ENCODE assay signal across 17 mouse cellular contexts in genomic region chr6:40429521-40429931, GRCm38 (mm10). TPM values are rescaled to one million over a fixed set of nuclear protein-coding genes. Genes with fewer than 3 reads are reported as not detected.
DNase-seq lines count a peak whose midpoint lies in the region; ATAC-seq and TF ChIP-seq lines count a peak whose summit lies in the region.
"Had no signal": no experiment of that assay in that cellular context is flagged by ENCODE, and none has a peak within 500 bp of the region (broad histone marks: within the 10 kb centered on the region; RNA-seq: fewer than 3 reads in every experiment).

No protein-coding gene starts in this region.

- H3K4me3 ChIP-seq in liver, embryonic 15.5 days (replicated peaks), result no peak overlapping the region
- H3K4me3 ChIP-seq in liver, embryonic 11.5 days (ENCODE audit: low read depth, low read length), result no peak overlapping the region
- no peak overlapping the region for H3K4me3 ChIP-seq in forebrain, embryonic 16.5 days (replicated peaks; ENCODE audit: low read length)
- no peak overlapping the region for H3K4me3 ChIP-seq in midbrain, postnatal 0 days (ENCODE audit: low read depth, low read length)
- H3K4me3 ChIP-seq: embryonic facial prominence, embryonic 13.5 days; limb, embryonic 15.5 days; neural tube, embryonic 12.5 days had no signal

- H3K36me3 ChIP-seq in liver, embryonic 15.5 days (replicated peaks), result no peaks in the 10 kb centered on the region
- no peaks in the 10 kb centered on the region for H3K36me3 ChIP-seq in liver, embryonic 11.5 days (ENCODE audit: control insufficient read depth, insufficient read depth, low read length)
- no peaks in the 10 kb centered on the region for H3K36me3 ChIP-seq in forebrain, embryonic 16.5 days (ENCODE audit: control insufficient read depth, insufficient read depth)
- no peaks in the 10 kb centered on the region for H3K36me3 ChIP-seq in midbrain, postnatal 0 days (ENCODE audit: insufficient read depth, low read length)
- H3K36me3 ChIP-seq: embryonic facial prominence, embryonic 13.5 days; limb, embryonic 15.5 days; neural tube, embryonic 12.5 days had no signal

- 71% methylated on average over 4 of the region's 4 CpGs for WGBS in liver, embryonic 15.5 days (ENCODE audit: insufficient replicate concordance)
- 76% methylated on average over 4 of the region's 4 CpGs for WGBS in liver, embryonic 11.5 days
- 15% methylated on average over 4 of the region's 4 CpGs for WGBS in forebrain, embryonic 16.5 days
- WGBS in midbrain, postnatal 0 days, result 60% methylated on average over 4 of the region's 4 CpGs

- H3K9ac ChIP-seq in liver, embryonic 15.5 days, result no peak overlapping the region
- no peak overlapping the region for H3K9ac ChIP-seq in liver, embryonic 11.5 days (ENCODE audit: low read depth, low read length)
- H3K9ac ChIP-seq in forebrain, embryonic 16.5 days (replicated peaks; ENCODE audit: low read depth, low read length), result no peak overlapping the region
- H3K9ac ChIP-seq in midbrain, postnatal 0 days (replicated peaks; ENCODE audit: low read length, poor library complexity, severe bottlenecking), result no peak overlapping the region
- H3K9ac ChIP-seq: embryonic facial prominence, embryonic 13.5 days; limb, embryonic 15.5 days; neural tube, embryonic 12.5 days had no signal

- H3K4me2 ChIP-seq in liver, embryonic 15.5 days, result no peak overlapping the region
- H3K4me2 ChIP-seq in liver, embryonic 11.5 days, result no peak overlapping the region
- H3K4me2 ChIP-seq in forebrain, embryonic 16.5 days (ENCODE audit: low read length), result peak overlapping the region; percentile 29
- H3K4me2 ChIP-seq in midbrain, postnatal 0 days (ENCODE audit: low read depth, low read length, poor library complexity, severe bottlenecking), result no peak overlapping the region
- H3K4me2 ChIP-seq: embryonic facial prominence, embryonic 13.5 days; limb, embryonic 15.5 days; neural tube, embryonic 12.5 days had no signal

- H3K9me3 ChIP-seq in liver, embryonic 15.5 days (replicated peaks), result no peaks in the 10 kb centered on the region
- no peaks in the 10 kb centered on the region for H3K9me3 ChIP-seq in liver, embryonic 11.5 days (ENCODE audit: control insufficient read depth, low read length)
- no peaks in the 10 kb centered on the region for H3K9me3 ChIP-seq in forebrain, embryonic 16.5 days (ENCODE audit: control insufficient read depth, low read length)
- no peaks in the 10 kb centered on the region for H3K9me3 ChIP-seq in midbrain, postnatal 0 days (ENCODE audit: low read length)
- H3K9me3 ChIP-seq: embryonic facial prominence, embryonic 13.5 days; limb, embryonic 15.5 days; neural tube, embryonic 12.5 days had no signal

- H3K27me3 ChIP-seq in liver, embryonic 15.5 days, result peaks cover 23% of the 10 kb centered on the region
- no peaks in the 10 kb centered on the region for H3K27me3 ChIP-seq in liver, embryonic 11.5 days (replicated peaks; ENCODE audit: control insufficient read depth, insufficient read depth, low read length)
- no peaks in the 10 kb centered on the region for H3K27me3 ChIP-seq in forebrain, embryonic 16.5 days (replicated peaks; ENCODE audit: control insufficient read depth, insufficient read depth, low read length)
- no peaks in the 10 kb centered on the region for H3K27me3 ChIP-seq in midbrain, postnatal 0 days (ENCODE audit: insufficient read depth, low read length)
- H3K27me3 ChIP-seq: embryonic facial prominence, embryonic 13.5 days; limb, embryonic 15.5 days; neural tube, embryonic 12.5 days had no signal

- peak; percentile 51 for ATAC-seq in cerebellum, adult (ENCODE audit: insufficient number of reproducible peaks, low FRiP score, low TSS enrichment)
- peak; percentile 37; the same call in 1 of the 2 replicates for ATAC-seq in liver, embryonic 15.5 days (ENCODE audit: insufficient read depth)
- no peak for ATAC-seq in liver, embryonic 11.5 days (replicated peaks; ENCODE audit: low FRiP score)
- no peak for ATAC-seq in forebrain, embryonic 16.5 days
- no peak for ATAC-seq in midbrain, postnatal 0 days (ENCODE audit: low FRiP score)

- no peak for TF ChIP-seq CTCF in midbrain, postnatal 0 days (IDR thresholded peaks at IDR 0.05)

- no peak for DNase-seq in cerebellum, postnatal 4 days (ENCODE audit: low spot score in 2 of 2)
- DNase-seq in liver, embryonic 11.5 days (ENCODE audit: low spot score), result no peak
- DNase-seq in midbrain, postnatal 0 days (ENCODE audit: low spot score), result peak; percentile 36
- DNase-seq in urinary bladder, postnatal 25 days (ENCODE audit: low spot score), result no peak
- DNase-seq in thymus, postnatal 36 days, result no peak
- DNase-seq: adrenal gland, postnatal 10 days; gastrocnemius, postnatal 10 days; layer of hippocampus, adult 9-11 months; right cerebral cortex, postnatal 4 days had no signal

- 0 out of 2 replicates have a peak, but pooled peaks cover 6% of the 10 kb centered on the region for H3K4me1 ChIP-seq in liver, embryonic 15.5 days (replicated peaks)
- H3K4me1 ChIP-seq in liver, embryonic 11.5 days (replicated peaks; ENCODE audit: control insufficient read depth, insufficient read depth, low read length), result no peaks in the 10 kb centered on the region
- H3K4me1 ChIP-seq in forebrain, embryonic 16.5 days (replicated peaks; ENCODE audit: control insufficient read depth, insufficient read depth, low read length), result peaks cover 64% of the 10 kb centered on the region
- 0 out of 2 replicates have a peak, but pooled peaks cover 2% of the 10 kb centered on the region for H3K4me1 ChIP-seq in midbrain, postnatal 0 days (ENCODE audit: insufficient read depth, low read length)

- no peak overlapping the region for H3K27ac ChIP-seq in liver, embryonic 15.5 days (replicated peaks)
- no peak overlapping the region for H3K27ac ChIP-seq in liver, embryonic 11.5 days (ENCODE audit: low read depth, low read length)
- peak overlapping the region; percentile 84 for H3K27ac ChIP-seq in forebrain, embryonic 16.5 days (ENCODE audit: low read length)
- no peak overlapping the region for H3K27ac ChIP-seq in midbrain, postnatal 0 days (ENCODE audit: low read depth, low read length)
- H3K27ac ChIP-seq: embryonic facial prominence, embryonic 13.5 days; limb, embryonic 15.5 days; neural tube, embryonic 12.5 days had no signal

RNA-seq across cellular contexts. Expression of gene E330009J07Rik, which starts 6.4 kb away (rescaled TPM):
- 1.7 and 2.2 TPM in 2 replicates for polyA plus RNA-seq in liver, embryonic 15.5 days (2015; fragmentation: Nextera tagmentation; extraction: Ambion mirVana)
- polyA plus RNA-seq in liver, embryonic 11.5 days (2014; fragmentation: Nextera tagmentation; extraction: Ambion mirVana), result 4.7 and 5.5 TPM in 2 replicates
- 43.2 and 50.4 TPM in 2 replicates for polyA plus RNA-seq in forebrain, embryonic 16.5 days (2015; fragmentation: Nextera tagmentation; extraction: Ambion mirVana)
- total RNA-seq in midbrain, postnatal 0 days (2014; rRNA removed), result 20.0 and 23.6 TPM in 2 replicates
- polyA plus RNA-seq in midbrain, postnatal 0 days (2015; fragmentation: Nextera tagmentation; extraction: Ambion mirVana), result 6.7 and 7.8 TPM in 2 replicates

RNA-seq across cellular contexts. Expression of gene Wee2, which starts 9.4 kb away (rescaled TPM):
- polyA plus RNA-seq in liver, embryonic 15.5 days (2015; fragmentation: Nextera tagmentation; extraction: Ambion mirVana), result not detected in 2 replicates
- not detected in 2 replicates for polyA plus RNA-seq in liver, embryonic 11.5 days (2014; fragmentation: Nextera tagmentation; extraction: Ambion mirVana)
- 0.10 and 0.55 TPM in 2 replicates for polyA plus RNA-seq in forebrain, embryonic 16.5 days (2015; fragmentation: Nextera tagmentation; extraction: Ambion mirVana)
- 0.16 and 0.38 TPM in 2 replicates for total RNA-seq in midbrain, postnatal 0 days (2014; rRNA removed)
- polyA plus RNA-seq in midbrain, postnatal 0 days (2015; fragmentation: Nextera tagmentation; extraction: Ambion mirVana), result 0.14 TPM in 1 of 2 replicates, not detected in the other
- total RNA-seq: adrenal gland, postnatal 10 days; gastrocnemius, postnatal 10 days; hematopoietic stem cell, adult 5-6 weeks; MEL had no signal
- polyA plus RNA-seq: embryonic facial prominence, embryonic 13.5 days; limb, embryonic 15.5 days; neural tube, embryonic 12.5 days had no signal

RNA-seq across cellular contexts. Expression of gene Ssbp1, which starts 41.6 kb away (rescaled TPM):
- polyA plus RNA-seq in liver, embryonic 15.5 days (2015; fragmentation: Nextera tagmentation; extraction: Ambion mirVana), result 45.7 and 53.0 TPM in 2 replicates
- polyA plus RNA-seq in liver, embryonic 11.5 days (2014; fragmentation: Nextera tagmentation; extraction: Ambion mirVana), result 161 and 179 TPM in 2 replicates
- polyA plus RNA-seq in forebrain, embryonic 16.5 days (2015; fragmentation: Nextera tagmentation; extraction: Ambion mirVana), result 129 and 134 TPM in 2 replicates
- 14.9 and 18.6 TPM in 2 replicates for total RNA-seq in midbrain, postnatal 0 days (2014; rRNA removed)
- polyA plus RNA-seq in midbrain, postnatal 0 days (2015; fragmentation: Nextera tagmentation; extraction: Ambion mirVana), result 71.7 and 73.7 TPM in 2 replicates

Comparison
In these comparisons a context has a peak if more than half of its experiments do, and no peak if none do; other contexts are left out.
1. ATAC-seq: peak in cerebellum, adult (single experiment) and liver, embryonic 15.5 days (single experiment); none in liver, embryonic 11.5 days (single experiment), forebrain, embryonic 16.5 days (single experiment) and midbrain, postnatal 0 days (single experiment).